Mouse (Mus musculus) CD4-positive, CD25-positive, alpha-beta regulatory T cell, adult 9 weeks (primary cell): Measurements from ENCODE around the gene Abcd2. TPM values are rescaled to one million over a fixed set of nuclear protein-coding genes. Genes with fewer than 3 reads are reported as not detected.

Experiments
- polyA plus RNA-seq: library from polyadenylated mRNA; unstranded; fragments of 100-300 nt; shearing (Covaris generic); gene quantifications from one replicate; pipeline ENCODE4 v1.2.1, GENCODE M21; 2017

The Abcd2 gene
- polyA plus RNA-seq = 0.15 TPM

DNA sequence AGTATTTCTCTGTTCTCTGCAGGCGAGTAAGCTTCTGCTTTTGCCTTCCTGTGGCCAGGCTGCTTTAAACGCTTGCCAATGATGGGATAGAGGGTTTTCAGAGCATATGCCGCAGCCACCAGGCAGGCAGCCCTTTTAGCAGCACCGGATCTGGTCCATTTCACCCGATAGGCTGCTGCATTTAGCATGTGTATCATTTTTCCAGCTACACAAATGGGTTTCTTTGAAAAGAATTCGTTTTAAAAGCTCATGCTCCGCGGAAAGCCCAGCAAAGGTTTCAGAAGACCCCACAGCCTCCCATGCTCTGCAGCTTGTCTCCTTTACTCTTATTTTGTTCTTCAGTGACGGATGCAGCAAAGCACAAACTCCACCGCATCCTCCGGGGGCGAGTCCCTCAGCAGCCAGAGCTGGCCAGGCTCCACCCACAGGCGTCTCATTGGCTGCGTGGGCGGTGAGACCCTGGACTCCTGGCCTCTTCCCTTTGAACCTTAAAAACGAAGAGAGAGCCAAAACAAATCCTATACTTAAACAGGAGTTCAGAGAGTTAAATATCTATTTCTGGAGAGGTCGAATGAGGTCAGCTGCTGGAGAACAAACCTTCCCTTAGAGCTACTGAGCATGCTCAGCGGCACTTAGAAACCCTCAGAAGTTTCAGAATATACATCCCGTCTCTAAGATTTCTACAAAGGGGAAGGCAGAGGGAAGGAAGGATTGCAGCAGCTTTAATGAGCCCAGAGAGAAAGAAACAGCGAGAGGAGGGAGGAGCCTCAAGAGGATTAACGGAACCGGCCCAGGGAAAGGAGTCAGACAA is at the start of gene Abcd2:
TSS of gene Abcd2 (minus strand) at position 388 of the 811 bp plus-strand sequence.

GRCm38 (mm10) chr15:91199256-91199905 is 7.8 kb upstream of the Abcd2 start, which contains the start of gene CN725425:
TSS of gene CN725425 (plus strand) at chr15:91199494.

Other genes starting within 250 kb of the Abcd2 start
- gene Kif21a, start 141.9 kb downstream of the Abcd2 start, polyA plus RNA-seq = not detected
- gene CN725425, start 7.7 kb upstream of the Abcd2 start, polyA plus RNA-seq = not detected